Mouse (Mus musculus) lung, postnatal 4 days (tissue): Measurements from ENCODE around the gene Fyb.

Experiments used
- DNase-seq, 2 experiments: peaks; one replicate each; pipeline ENCODE4 v3.0.0; 2021

Fyb gene

GRCm38 (mm10) chr15:6601330-6601729 is 78.7 kb downstream of the Fyb start:
- no peak for DNase-seq

- no peak for DNase-seq
Measured at GRCm38 (mm10) chr15:6602003-6602402, 79.3 kb downstream of the Fyb start.

DNA sequence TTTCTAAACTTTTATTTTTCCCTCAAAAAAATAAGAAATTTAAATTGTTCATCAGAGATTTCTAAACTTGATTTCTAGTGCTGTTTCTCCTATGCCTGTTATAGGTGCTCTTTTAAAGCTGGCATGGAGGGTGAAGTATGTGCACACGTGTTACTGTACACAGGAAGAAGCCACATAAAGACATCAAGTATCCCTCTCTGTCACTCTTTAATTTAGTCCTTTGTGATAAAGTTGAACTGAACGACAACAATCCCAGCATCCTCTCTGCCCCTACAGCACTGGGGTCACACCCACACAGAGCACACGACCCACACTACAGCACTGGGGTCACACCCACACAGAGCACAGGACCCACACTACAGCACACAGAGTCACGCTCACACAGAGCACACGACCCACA is 88.0 kb downstream of the Fyb start:
- DNase-seq = no peak

GRCm38 (mm10) chr15:6612835-6613234 is 90.2 kb downstream of the Fyb start:
- no peak for DNase-seq

DNA sequence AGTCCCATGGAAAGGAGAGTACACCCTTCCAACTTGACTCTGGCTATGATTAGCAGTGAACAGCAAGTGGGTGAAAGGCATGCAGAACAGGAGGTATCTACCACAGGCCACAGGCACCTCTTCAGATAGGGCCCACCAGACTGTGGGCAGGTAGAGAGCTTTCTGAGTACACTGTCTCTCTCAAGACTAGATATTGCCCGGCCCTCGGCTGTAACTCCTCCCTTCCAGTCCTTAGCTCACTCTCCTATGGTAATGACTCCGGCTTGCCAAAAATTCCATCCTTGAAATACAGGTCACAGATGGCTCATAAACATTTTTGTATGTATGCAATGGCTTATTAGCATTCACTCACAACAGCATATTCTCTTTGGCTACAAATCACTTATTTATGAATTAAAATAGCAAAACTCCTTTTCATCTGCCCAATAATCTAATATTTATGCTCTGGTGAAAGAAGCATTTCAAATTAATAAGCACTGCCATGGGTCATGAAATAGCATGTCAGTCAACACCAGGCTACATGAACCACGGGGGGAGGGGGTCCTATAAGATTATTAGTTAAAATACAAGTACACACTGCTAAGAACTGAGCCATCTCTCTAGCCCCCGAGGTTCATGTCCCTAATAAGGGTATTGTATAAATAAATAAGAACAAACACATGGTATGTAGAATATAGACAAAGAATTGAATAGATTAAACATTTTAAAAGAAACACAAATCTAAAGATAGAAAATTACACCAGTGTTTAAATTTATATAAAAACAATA is 93.9 kb downstream of the Fyb start:
- no peak for DNase-seq

DNA sequence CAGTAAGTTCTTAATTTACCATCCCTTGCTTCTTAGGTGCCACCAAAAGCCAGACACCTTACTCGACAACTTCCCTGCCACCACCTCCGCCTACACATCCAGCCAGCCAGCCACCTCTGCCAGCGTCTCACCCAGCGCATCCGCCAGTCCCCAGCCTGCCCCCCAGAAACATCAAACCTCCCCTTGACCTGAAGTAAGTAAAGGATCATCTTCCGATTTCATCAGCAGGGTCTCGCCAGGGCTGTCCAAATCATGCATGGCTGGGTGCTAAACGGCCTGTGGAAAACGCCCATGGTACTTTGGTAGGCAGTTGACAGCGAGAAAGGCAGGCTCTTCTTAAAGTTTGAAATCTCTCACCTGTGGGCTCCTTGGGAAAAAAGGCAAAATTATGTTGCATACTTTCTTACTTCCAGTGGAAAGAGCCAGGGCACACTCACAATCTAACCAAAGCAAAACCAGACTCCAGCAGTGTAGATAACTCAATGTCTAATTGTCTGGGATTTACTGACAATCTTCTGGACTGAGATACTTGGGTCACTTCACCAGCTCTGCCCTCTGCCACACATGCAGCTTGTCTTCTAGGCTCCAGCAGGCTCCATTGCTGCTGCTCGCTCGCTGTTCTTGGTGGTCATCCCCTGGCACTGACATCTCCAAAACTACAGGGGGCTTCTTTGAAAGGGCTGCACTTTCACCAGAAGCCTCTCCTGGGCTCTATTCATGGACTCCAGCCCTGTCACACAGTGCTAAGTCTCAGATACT is 97.1 kb downstream of the Fyb start:
- no peak for DNase-seq

GRCm38 (mm10) chr15:6622512-6622911 is 99.9 kb downstream of the Fyb start:
- DNase-seq = peak; percentile 68 to 89

DNA sequence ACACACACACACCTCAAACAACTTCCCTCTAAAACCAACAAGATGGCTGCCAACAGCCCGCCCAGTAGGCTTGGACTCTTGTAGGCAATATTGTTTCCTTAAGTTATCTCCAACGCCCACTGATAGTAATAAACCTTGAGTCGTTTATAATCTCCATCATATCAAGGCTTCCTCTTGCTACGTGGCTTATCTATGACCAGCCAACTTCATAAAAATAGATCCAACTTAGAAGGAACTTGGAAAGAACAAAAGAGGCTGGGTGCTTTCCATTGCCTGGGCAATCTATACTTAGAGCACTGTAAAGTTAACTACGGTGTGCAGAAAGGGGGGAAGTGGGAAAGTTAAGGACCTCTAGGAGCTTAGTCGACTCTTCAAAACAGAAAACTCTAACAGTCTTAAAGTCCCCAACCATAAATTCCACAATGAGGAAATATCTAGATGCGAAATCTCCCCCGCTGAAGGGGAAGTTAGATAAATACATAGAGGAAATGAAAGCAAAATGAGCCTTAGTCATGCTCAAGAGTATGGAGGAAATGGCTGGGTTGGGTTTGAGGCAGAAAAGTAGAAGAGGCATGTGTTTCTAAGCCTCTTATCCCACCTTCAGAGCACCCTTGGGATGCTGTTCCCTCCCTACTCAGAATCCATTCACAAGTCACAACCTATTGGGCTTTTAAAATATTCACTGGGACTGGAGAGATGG is 101.0 kb downstream of the Fyb start:
- DNase-seq = no peak

DNA sequence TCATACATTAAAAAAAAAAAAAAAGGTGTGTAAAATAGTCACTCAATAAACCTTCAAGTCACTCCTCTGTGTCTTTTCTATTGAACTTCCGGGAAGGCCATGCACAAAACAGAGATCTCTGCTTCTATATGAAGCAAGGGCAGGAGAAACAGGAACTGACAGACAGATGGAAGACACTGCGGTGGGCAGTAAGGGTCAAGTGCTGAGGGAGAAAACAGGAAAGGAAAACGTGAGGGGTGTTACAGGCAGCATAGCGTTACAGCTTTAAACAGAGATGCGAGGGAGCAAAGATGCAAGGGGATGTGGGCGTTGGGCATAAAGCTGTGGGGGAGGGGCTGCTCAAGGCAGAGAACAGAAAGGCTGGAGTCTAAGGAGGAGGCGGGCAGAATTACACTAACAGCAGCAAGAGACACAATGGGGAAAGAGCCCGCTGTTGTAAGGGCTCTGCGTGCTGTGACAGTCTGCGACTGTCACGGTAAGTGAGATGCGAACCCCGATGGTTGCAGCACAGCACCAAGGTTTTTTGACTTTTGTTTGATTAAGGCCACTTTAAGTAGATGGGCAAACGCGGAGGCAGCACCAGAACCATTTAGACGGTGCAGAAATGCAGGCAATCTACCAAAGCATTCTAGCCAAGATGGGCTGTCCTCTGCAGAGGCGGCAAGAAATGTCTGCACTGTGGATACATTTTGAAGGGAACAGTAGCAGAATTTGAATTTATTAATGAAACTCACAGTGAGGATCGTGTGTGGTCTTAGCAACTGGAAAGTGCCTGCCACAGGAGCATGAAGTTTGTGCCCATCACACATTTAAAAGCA is 101.9 kb downstream of the Fyb start:
- DNase-seq = peak; percentile 27 to 37

DNA sequence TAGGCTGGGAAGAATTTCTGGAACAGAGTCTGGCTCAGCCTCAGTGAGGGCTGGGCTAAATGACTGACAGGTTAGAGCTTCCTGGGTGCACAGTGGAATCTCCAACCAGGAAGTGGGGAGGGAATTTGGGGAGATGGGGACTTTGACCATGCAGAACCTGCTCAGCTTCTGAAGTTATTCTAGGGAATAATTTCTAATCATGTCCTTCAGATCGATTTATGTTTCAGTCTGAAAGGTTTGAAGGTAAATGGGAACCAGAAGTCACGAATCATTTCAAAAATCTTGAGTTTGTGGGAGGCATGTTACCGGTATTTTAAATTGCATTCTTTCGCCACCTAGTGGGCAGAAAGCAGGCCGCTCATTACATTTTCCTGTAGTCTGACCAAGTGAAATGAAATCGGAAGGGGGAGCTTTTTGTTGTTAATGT is 103.0 kb downstream of the Fyb start:
- DNase-seq = peak in 1 of 2 experiments; percentile 65

DNA sequence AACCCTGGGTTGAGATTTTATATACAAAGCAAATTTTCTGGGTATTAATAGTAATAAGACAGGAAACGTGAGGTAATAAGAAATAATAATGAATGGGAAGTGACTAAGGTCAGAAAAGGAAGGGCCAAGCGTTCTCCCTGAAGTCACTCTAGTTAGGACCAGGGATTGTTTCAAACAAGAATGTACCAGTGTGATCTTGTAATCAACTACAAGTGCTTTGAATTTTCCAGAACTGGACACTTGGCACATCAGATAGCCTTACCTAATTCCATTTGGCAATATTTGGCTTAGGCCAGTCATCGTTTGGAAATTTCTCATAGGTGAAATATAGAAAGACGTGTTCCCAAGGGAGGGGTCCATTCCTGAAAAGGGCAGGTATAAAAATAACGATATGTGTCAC is 103.5 kb downstream of the Fyb start:
- DNase-seq = no peak

DNA sequence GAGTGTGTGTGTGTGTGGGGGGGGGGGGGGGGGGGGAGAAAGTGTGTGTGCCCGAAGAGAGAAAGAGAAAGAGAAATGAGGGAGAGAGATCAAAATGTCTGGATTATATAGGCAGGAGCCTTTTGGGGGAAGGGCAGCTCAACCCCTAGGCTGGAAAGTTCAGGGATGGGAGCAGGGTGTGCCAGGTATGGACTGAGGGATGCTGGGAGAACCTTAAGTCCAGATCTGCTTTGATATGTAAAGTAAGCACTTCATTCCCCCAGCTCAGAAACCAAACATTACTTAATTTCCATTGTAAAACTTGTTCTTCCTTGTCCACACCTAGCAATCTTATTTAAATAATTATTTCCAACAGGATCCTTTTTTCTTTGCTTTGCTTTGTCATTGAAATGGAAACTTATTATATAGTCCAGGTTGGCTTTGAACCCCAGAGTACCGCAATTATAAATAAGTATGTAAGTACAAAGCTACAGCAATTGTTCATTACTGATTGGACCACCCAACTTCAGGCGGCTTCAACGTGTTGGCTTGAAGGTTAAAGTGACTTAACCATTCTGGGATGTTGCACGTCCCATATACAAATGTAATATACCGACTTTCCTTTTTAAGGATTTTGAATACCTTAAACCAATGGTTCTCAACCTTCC is 105.9 kb downstream of the Fyb start:
- no peak for DNase-seq

DNA sequence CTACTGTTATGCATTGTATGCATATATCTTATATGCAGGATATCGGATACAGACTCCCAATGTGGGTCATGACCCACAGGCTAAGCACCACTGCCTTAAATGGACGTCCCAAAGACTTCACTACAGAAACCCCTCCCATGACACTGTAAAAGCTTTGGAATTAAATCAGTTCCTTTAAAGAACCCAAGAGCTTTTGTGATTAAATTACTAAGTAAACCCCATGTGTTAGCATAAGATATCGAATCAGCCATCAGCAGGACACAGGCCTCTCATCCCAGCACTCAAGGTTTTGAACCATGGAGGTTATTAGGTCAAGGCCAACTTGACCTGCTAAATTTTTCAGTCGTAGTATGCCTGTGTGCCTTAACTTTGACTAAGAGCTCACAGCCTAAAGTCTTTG is 106.5 kb downstream of the Fyb start:
- DNase-seq = no peak

DNA sequence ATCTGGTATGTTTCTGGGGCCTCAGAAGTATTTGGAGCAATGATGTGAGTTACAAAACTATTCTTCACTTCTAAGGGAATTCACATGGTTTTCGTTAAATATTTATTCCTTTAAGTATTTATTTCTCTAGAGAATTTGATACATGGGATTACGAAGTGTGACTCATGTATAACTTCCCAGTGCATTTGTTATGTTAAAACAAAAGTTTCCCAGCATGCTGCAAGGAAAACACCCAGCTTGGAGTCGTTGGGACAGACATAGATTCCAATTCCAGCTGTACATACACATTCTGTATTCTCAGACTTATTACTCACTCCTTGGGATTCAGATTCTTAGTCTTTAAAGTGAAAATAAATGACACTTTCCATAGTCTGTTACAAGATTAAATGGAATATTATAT is 112.8 kb downstream of the Fyb start:
- no peak for DNase-seq

DNA sequence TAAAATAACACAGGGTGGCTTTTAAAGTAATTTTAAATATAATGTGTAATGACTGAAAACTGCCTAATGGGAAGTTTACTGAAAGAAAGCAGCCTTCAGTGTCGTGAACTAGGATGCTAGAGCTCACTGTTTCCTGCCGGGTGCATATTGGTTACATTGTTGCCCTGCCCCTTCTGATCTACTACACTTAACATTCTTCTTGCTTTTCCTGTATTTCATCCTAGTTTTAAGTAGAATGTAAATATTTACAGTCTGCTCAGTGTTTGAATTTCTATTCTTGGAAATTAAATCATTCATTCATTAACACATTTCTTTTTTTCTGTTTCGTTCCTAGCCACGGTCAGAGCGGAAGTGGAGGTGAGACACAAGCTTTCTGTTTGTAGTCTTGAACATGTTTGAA is 119.6 kb downstream of the Fyb start:
- no peak for DNase-seq

- DNase-seq = no peak
Measured at GRCm38 (mm10) chr15:6645498-6645897, 122.8 kb downstream of the Fyb start.

GRCm38 (mm10) chr15:6647066-6647465 is 124.4 kb downstream of the Fyb start:
- no peak for DNase-seq

DNA sequence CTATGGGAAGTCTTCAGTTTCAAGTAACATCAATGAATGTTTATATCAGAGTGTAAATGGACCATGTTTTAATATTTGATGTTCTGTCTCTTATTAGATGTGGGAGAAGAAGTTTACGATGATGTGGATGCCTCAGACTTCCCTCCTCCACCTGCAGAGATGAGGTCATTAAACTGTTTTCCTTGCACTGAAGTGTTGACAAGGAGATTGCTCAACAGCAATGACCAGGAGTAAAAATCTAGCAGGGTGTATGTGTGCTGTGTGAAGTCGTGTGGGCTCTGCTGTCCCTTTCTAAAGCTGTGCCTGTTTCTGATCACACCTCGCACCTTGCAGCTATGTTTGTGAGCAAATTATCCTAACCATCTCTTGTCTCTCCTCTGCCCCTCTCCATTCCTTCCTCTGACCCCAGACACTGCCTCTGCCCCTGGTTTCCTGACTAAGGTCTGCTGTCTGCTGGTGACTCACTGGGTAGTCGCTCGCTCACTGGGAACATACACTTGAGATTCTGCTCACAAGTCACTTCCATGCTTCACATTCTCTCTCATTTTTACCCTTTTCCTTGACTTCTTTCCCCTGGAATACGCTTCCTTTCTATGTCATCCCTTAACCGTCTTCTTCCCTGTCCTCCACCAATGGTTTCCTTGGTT is 126.2 kb downstream of the Fyb start:
- no peak for DNase-seq

DNA sequence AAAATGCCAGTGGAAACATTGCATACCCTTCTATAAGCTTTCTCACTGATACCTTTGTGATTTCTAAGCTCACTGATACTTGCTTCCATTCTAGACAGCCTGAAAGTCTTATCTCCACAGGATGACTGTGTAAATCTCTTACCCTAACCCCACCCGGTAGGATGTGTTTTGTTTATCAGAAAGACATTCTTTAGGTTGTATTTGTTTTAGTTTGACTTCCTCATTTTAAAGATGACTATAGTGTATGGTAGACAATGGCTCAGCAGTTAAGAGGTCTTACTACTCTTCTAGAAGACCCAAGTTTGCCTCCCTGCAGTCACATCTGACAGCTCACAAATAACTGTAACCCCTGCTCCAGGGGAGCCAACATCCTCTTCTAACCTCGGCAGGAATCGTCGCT is 130.4 kb downstream of the Fyb start:
- no peak for DNase-seq

GRCm38 (mm10) chr15:6658081-6658480 is 135.4 kb downstream of the Fyb start:
- no peak for DNase-seq

DNA sequence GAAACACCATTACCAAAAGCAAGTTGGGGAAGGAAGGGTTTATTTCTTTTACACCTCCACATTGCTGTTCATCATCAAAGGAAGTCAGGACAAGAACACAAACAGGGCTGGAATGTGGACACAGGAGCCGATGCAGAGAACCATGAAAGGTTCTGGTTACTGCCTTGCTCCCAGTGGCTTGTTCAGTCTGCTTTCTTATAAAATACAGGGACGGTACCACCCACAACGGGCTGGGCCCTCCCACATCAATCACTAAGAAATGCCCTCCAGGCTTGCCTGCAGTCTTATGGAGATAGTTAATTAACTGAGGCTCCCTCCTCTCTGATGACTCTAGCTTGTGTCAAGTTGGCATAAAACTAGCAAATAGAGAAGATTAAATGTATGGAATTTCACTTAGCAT is 139.3 kb downstream of the Fyb start:
- no peak for DNase-seq

DNA sequence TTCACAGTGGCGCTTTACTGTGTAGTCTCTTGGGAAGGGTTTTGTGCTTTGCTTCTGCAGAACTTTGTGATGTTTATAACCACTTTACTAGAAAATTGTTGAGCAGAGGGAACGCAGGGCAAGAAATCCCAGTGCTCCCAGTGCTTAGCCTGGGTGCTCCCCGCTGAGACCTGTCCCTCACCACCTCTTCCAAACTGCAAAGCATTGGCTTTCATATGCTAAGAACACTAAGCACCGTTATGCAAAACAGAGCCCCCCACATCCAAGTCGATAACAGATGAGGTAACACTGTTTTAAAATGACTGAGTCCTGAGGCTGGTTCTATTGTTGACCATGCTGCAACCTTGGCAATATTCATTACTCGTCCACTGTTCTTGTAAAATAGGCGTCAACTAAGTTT is 141.3 kb downstream of the Fyb start:
- DNase-seq = no peak
